Mouse (Mus musculus) spleen, adult 2 months (tissue): ENCODE results near the gene Heg1. TPM values are rescaled to one million over a fixed set of nuclear protein-coding genes. Genes with fewer than 3 reads are reported as not detected.

Experiments
- DNase-seq, 2 experiments: peaks; one replicate each; pipeline versions ENCODE4 v3.0.0 to v3.0.0-alpha.2; 2012 to 2021; ENCODE audit warnings: low spot score in 2 of 2, low read depth in 1 of 2
- H3K27ac ChIP-seq: fragments of 200-500 bp; 2 replicates; pipeline ENCODE4 v1.5.1; 2012; ENCODE audit warnings: low read length, inconsistent platforms; ENCODE audit not compliant: insufficient read depth
- H3K27me3 ChIP-seq: fragments of 200-500 bp; 2 replicates; pipeline ENCODE4 v1.6.1; 2012; ENCODE audit warnings: mild to moderate bottlenecking, moderate library complexity, low read length, inconsistent platforms; ENCODE audit not compliant: control insufficient read depth, insufficient read depth
- H3K36me3 ChIP-seq: fragments of 200-500 bp; 2 replicates; pipeline ENCODE4 v1.6.1; 2012; ENCODE audit warnings: mild to moderate bottlenecking, low read length, inconsistent platforms; ENCODE audit not compliant: control insufficient read depth, insufficient read depth
- H3K4me1 ChIP-seq: fragments of 200-500 bp; 2 replicates; pipeline ENCODE4 v1.6.1; 2011; ENCODE audit warnings: inconsistent platforms; ENCODE audit not compliant: control insufficient read depth, insufficient read depth, insufficient read length
- H3K4me3 ChIP-seq: fragments of 200-500 bp; 2 replicates; pipeline ENCODE4 v1.5.1; 2011; ENCODE audit warnings: mild to moderate bottlenecking, inconsistent platforms; ENCODE audit not compliant: insufficient read depth, insufficient read length; ENCODE audit errors: extremely low read depth
- CTCF ChIP-seq: fragments of 200-500 bp; IDR thresholded peaks from 2 replicates; pipeline ENCODE4 v1.5.1; 2011; ENCODE audit warnings: mild to moderate bottlenecking, inconsistent platforms; ENCODE audit not compliant: insufficient read depth, insufficient read length, insufficient replicate concordance; ENCODE audit errors: extremely low read depth
- POLR2A ChIP-seq: fragments of 200-500 bp; IDR thresholded peaks from 2 replicates; pipeline ENCODE4 v1.6.1; 2011; ENCODE audit warnings: low read depth, low read length, inconsistent platforms
- WGBS: fragments of 180-500 bp; shearing (Covaris S2); methylation state at CpG from one replicate; pipeline ENCODE4 v1.1.7; 2018; 5-methylcytosine and 5-hydroxymethylcytosine counted together
- polyA plus RNA-seq: library from polyadenylated mRNA; depleted of rRNA; stranded (reverse); fragments of >200 nt; gene quantifications from 2 replicates; pipeline ENCODE4 v1.2.3, GENCODE M21; 2012

The Heg1 gene
- polyA plus RNA-seq, 1 experiment, result 36.0 TPM

DNA sequence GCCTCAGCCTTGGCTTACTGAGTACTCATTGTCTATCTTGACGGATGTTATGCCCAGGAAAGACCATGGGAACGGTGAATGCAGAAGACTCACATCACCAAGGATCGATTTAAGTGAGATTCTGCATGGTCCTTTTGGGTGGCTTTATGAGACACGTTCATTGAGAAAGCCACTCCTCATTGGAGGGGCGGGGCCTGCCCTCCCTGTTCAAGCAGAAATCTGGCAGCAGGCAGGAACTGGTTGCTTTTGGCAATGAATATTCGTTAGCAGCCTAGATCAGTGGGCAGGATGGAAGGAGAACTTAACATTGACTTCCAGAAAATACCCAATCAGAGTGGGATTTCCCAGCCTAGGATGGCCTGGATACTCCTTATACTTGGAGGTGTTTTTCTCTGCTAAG lies 56.2 kb downstream of the Heg1 start:
- no peak for DNase-seq

DNA sequence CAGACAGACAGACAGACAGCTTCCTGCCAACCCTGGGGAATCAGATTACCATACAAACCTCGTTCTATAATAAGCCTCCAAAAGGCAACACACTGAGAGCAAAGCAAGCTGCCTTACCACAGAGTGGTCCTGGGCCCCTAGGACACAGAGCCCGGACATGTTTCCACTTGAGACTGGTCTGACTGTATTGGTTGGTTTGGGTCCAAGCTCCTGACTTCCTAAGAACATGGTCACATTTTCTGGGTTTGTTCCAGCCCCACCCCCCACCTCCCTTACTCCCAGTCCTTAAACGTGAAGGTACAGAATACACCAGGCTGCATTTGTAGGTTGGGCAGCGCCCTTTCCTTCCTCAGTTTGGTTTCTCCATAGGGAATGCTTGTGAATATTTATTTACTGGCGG lies 57.6 kb downstream of the Heg1 start:
- Histone ChIP-seq H3K27me3 (no peaks in the 10 kb centered on the region), H3K4me1 (peaks cover 8% of the 10 kb centered on the region; the same call in 1 of the 2 replicates), H3K36me3 (peaks cover 21% of the 10 kb centered on the region; the same call in 1 of the 2 replicates), H3K4me3 (no peak overlapping the region), H3K27ac (no peak overlapping the region)
- no peak for DNase-seq
- no peak for TF ChIP-seq CTCF
- 73% methylated on average over 5 of the region's 5 CpGs for WGBS

More for the DNA sequence above, 56.2 kb downstream of the Heg1 start:
- no peaks in the 10 kb centered on the region for H3K27me3 ChIP-seq
- TF ChIP-seq POLR2A, result no peak
- TF ChIP-seq CTCF, result no peak
- peaks cover 10% of the 10 kb centered on the region; the same call in 1 of the 2 replicates for H3K4me1 ChIP-seq
- no peak overlapping the region for H3K27ac ChIP-seq
- no peak overlapping the region for H3K4me3 ChIP-seq
- 57% methylated on average over 6 of the region's 6 CpGs for WGBS
- H3K36me3 ChIP-seq, result peaks cover 21% of the 10 kb centered on the region; the same call in 1 of the 2 replicates

DNA sequence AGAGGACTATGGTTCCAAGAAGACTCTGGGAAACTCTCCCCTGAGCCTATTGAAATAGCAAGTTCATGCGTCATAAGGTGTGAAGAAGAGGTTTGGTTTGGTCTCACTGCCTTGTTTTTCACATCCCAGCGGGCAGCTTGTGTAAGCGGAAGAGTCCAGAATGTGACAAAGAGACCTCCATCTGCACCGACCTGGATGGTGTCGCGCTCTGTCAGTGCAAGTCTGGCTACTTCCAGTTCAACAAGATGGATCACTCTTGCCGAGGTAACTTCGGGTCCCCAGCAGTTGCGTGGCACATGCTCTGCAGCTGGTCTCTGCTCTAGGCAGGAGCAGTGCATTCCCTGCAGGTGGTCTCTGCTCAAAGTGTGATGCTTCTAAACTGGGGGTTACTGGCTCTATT lies 58.1 kb downstream of the Heg1 start:
- Histone ChIP-seq H3K36me3 (peaks cover 21% of the 10 kb centered on the region; the same call in 1 of the 2 replicates), H3K4me3 (no peak overlapping the region), H3K4me1 (peaks cover 6% of the 10 kb centered on the region; the same call in 1 of the 2 replicates), H3K27ac (no peak overlapping the region), H3K27me3 (no peaks in the 10 kb centered on the region)
- TF ChIP-seq CTCF (no peak), POLR2A (no peak)
- DNase-seq, result no peak
- WGBS, result 87% methylated on average over 9 of the region's 9 CpGs

DNA sequence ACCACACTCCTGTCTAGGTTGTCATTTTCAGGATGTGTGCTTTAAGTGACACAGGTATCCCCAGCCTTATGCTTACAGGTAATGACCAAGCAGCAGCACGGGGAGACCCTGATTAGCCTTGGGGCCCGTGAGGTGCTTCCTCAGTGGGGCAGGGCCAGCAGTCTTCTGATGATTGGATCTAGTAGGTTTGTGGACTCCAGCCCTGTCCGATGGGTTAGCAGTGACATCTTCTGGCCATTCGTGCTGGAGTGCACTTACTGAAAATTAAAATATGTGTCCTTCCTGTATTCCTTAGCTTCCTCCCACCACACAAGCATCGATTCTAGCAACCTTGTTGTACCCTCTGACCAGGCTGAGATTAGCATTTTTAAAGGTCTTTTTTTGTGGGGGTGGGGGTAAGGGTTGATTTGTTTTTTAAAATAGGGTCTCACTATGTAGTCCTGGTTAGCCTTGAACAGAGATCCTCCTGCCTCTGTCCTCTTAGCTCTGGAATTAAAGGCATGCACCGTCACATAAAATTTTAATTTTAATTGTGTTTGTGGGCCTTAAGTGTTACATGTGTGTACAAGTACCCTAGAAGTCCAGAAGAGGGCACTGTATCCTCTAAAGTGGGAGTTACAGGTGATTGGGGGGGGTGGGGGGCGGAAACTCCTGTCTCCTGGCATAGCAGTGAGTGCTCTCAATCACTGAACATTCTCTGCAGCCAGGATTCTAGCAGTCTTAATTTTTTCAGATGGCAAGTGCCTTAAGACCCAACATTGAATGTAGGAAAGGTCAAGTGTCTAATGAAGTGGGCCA lies 60.7 kb downstream of the Heg1 start:
- Histone ChIP-seq H3K4me3 (0 out of 2 replicates have a peak overlapping the region, but pooled peaks have one; percentile 5), H3K27ac (peak overlapping the region; percentile 83), H3K36me3 (peaks cover 15% of the 10 kb centered on the region; the same call in 1 of the 2 replicates), H3K27me3 (no peaks in the 10 kb centered on the region), H3K4me1 (peaks cover 13% of the 10 kb centered on the region)
- TF ChIP-seq POLR2A (no peak), CTCF (peak; percentile 17; the same call in 1 of the 2 replicates)
- WGBS, result 47% methylated on average over 7 of the region's 7 CpGs
- DNase-seq, result no peak

DNA sequence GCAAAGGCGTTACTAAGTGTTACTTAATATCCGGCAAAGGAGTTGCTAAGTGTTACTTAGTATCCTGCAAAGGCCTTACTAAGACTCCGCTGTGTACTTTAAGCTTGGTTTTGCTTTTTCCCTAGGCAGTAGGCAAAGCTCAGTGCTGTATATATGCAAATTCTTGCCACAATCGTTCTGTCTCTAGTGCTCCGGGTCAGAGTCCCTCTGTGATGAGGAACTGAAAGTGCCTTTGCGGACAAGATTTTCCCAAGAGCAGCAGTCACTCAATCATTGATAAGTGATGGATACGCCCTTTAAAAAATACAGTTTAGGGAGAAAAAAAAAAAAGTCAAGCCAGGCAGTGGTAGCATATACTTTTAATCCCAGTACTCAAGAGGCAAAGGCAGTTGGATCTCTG lies 61.3 kb downstream of the Heg1 start:
- peaks cover 13% of the 10 kb centered on the region for H3K4me1 ChIP-seq
- peak overlapping the region; percentile 83 for H3K27ac ChIP-seq
- H3K4me3 ChIP-seq, result 0 out of 2 replicates have a peak overlapping the region, but pooled peaks have one; percentile 5
- H3K36me3 ChIP-seq, result peaks cover 15% of the 10 kb centered on the region; the same call in 1 of the 2 replicates
- no peaks in the 10 kb centered on the region for H3K27me3 ChIP-seq
- 22% methylated on average over 7 of the region's 7 CpGs for WGBS
- DNase-seq, result peak; percentile 69 to 87
- TF ChIP-seq POLR2A, result no peak

DNA sequence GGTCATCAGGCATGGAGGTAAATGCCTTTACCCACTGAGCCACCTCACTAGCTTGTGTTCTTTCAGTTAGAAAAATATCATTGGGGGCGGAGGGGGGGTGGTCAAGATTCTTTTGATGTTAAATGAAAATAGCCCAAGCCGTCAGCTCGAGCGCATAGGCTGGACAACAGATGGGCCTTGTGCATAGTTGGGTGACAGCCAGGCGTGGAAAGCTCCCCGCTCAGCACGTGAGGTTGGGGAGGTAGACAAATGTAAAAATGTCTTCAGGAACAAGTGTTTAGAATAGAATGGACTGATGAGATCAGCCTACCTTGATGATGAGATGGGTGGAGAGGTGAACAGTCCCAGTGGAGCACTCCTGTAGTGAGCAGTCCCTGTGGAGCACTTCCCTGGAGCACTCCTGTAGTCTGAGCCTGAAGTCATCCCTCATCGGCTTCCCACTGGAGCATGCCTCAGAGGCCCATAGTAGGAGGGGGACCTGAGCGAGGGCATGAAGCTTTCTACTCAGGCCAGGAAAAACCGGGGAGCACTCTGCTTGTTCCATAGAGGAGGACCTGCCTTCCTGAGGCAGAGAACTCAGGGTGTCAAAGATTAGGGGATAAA lies 62.0 kb downstream of the Heg1 start:
- H3K4me1 ChIP-seq, result peaks cover 13% of the 10 kb centered on the region
- WGBS, result 62% methylated on average over 10 of the region's 10 CpGs
- DNase-seq, result no peak
- H3K4me3 ChIP-seq, result no peak overlapping the region
- peak overlapping the region; percentile 45 for H3K27ac ChIP-seq
- TF ChIP-seq POLR2A (no peak), CTCF (no peak)
- H3K36me3 ChIP-seq, result peaks cover 13% of the 10 kb centered on the region; the same call in 1 of the 2 replicates
- no peaks in the 10 kb centered on the region for H3K27me3 ChIP-seq

DNA sequence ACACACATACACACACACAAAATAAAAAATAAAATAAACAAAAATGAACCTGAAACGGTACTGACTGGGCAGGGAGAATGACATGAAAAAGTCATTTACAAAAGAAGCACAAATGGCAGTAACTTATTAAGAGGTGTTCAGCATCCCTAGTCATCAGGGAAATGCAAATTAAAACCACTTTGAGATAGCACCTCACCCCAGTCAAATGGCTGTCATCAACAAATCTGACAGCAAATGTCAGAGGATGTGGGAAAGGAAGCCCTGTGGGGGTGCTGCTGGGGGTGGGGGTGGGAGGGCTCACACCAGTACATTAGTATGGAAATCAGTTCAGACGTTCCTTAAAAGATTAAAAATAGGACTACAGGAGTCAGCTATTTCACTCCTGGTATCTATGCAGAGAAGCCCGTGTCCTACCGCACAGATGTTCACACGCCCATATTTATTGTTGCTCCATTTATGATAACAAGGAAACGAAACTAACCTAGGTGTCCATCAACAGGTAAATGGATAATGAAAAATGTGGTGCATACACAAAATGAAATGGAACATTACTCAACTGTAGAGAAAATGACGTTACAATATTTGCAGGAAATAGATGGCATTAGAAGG lies 63.3 kb downstream of the Heg1 start:
- Histone ChIP-seq H3K27ac (peak overlapping the region; percentile 84; the same call in 1 of the 2 replicates), H3K27me3 (no peaks in the 10 kb centered on the region), H3K4me1 (peaks cover 13% of the 10 kb centered on the region), H3K4me3 (no peak overlapping the region), H3K36me3 (peaks cover 10% of the 10 kb centered on the region; the same call in 1 of the 2 replicates)
- WGBS, result 10% methylated on average over 7 of the region's 7 CpGs
- DNase-seq, result peak in 1 of 2 experiments; percentile 61
- TF ChIP-seq POLR2A (no peak), CTCF (no peak)
